Mouse (Mus musculus): ENCODE results near the gene Hspbap1.

GRCm38 (mm10) chr16:35862057-35862456, 91.9 kb downstream of the Hspbap1 start:
- no peak for TF ChIP-seq POLR2A (IDR thresholded peaks at IDR 0.05; ENCODE audit: insufficient read depth, low read depth, low read length)
- peak; percentile 81 for TF ChIP-seq CTCF (IDR thresholded peaks at IDR 0.05)

Data from heart, adult 2 months (tissue).